Mouse (Mus musculus): ENCODE measurements around the gene Trp73.

- TF ChIP-seq EP300 (IDR thresholded peaks at IDR 0.05; ENCODE audit: insufficient read depth, low read depth, low read length) (no peak), CTCF (IDR thresholded peaks at IDR 0.05; ENCODE audit: low read depth, low read length) (no peak), POLR2A (IDR thresholded peaks at IDR 0.05; ENCODE audit: insufficient read depth, low read length) (no peak)
Observed at GRCm38 (mm10) chr4:154146342-154146741, 6.3 kb upstream of the Trp73 start.

Measured in ES-Bruce4 (cell line).